Mouse (Mus musculus) brain, embryonic 14.5 days (tissue): ENCODE measurements around the gene Ublcp1.

Source experiments
- CTCF ChIP-seq: fragments of 200-500 bp; IDR thresholded peaks from 2 replicates; pipeline ENCODE4 v1.5.1; 2012; ENCODE audit warnings: inconsistent platforms, mild to moderate bottlenecking, moderate library complexity, borderline replicate concordance; ENCODE audit not compliant: insufficient read depth, insufficient read length; ENCODE audit errors: extremely low read depth
- POLR2A ChIP-seq: fragments of 200-500 bp; IDR thresholded peaks from 2 replicates; pipeline ENCODE4 v1.6.1; 2012; ENCODE audit warnings: mild to moderate bottlenecking, inconsistent platforms, borderline replicate concordance; ENCODE audit not compliant: poor library complexity, insufficient read depth, insufficient read length, severe bottlenecking; ENCODE audit errors: extremely low read depth

- TF ChIP-seq CTCF, result no peak
- TF ChIP-seq POLR2A, result no peak
Observed at GRCm38 (mm10) chr11:44500966-44501365, 30.7 kb upstream of the Ublcp1 start.
